Mouse (Mus musculus): ENCODE measurements around the gene Gcn1l1. TPM values are rescaled to one million over a fixed set of nuclear protein-coding genes. Genes with fewer than 3 reads are reported as not detected.

The Gcn1l1 gene
- polyA plus RNA-seq (2014; fragmentation: Illumina TruSeq; extraction: RNeasy Lipid Tissue Mini Kit (QIAGEN cat#74804)) = 2.7 TPM

GRCm38 (mm10) chr5:115564737-115565393 lies at the start of gene Gcn1l1:
Gene Gcn1l1 (plus strand): TSS chr5:115565254.

GRCm38 (mm10) chr5:115559237-115560101 lies 5.6 kb upstream of the Gcn1l1 start, which contains the start of gene Rplp0:
Gene Rplp0 (plus strand): TSS chr5:115559467.

GRCm38 (mm10) chr5:115631505-115632357 lies 66.7 kb downstream of the Gcn1l1 start, which contains the start of gene Rab35:
Gene Rab35 (plus strand): TSS chr5:115631908.

Other genes with a start within 250 kb of the Gcn1l1 start
- 85.1 TPM for gene Srsf9, start 238.1 kb upstream of the Gcn1l1 start, polyA plus RNA-seq (2014; fragmentation: Illumina TruSeq; extraction: RNeasy Lipid Tissue Mini Kit (QIAGEN cat#74804))
- 64.2 TPM for gene Gatc, start 224.1 kb upstream of the Gcn1l1 start, polyA plus RNA-seq (2014; fragmentation: Illumina TruSeq; extraction: RNeasy Lipid Tissue Mini Kit (QIAGEN cat#74804))
- gene Triap1, start 224.0 kb upstream of the Gcn1l1 start, polyA plus RNA-seq (2014; fragmentation: Illumina TruSeq; extraction: RNeasy Lipid Tissue Mini Kit (QIAGEN cat#74804)) = 8.3 TPM
- 38.6 TPM for gene Cox6a1, start 216.3 kb upstream of the Gcn1l1 start, polyA plus RNA-seq (2014; fragmentation: Illumina TruSeq; extraction: RNeasy Lipid Tissue Mini Kit (QIAGEN cat#74804))
- 5.6 TPM for gene Msi1, start 135.7 kb upstream of the Gcn1l1 start, polyA plus RNA-seq (2014; fragmentation: Illumina TruSeq; extraction: RNeasy Lipid Tissue Mini Kit (QIAGEN cat#74804))
- not detected for gene Pla2g1b, start 99.0 kb upstream of the Gcn1l1 start, polyA plus RNA-seq (2014; fragmentation: Illumina TruSeq; extraction: RNeasy Lipid Tissue Mini Kit (QIAGEN cat#74804))
- gene Sirt4, start 80.5 kb upstream of the Gcn1l1 start, polyA plus RNA-seq (2014; fragmentation: Illumina TruSeq; extraction: RNeasy Lipid Tissue Mini Kit (QIAGEN cat#74804)) = 8.2 TPM
- 3.5 TPM for gene Pxn, start 58.6 kb upstream of the Gcn1l1 start, polyA plus RNA-seq (2014; fragmentation: Illumina TruSeq; extraction: RNeasy Lipid Tissue Mini Kit (QIAGEN cat#74804))
- gene Rplp0, start 5.8 kb upstream of the Gcn1l1 start, polyA plus RNA-seq (2014; fragmentation: Illumina TruSeq; extraction: RNeasy Lipid Tissue Mini Kit (QIAGEN cat#74804)) = 52.5 TPM
- 17.9 TPM for gene Rab35, start 66.7 kb downstream of the Gcn1l1 start, polyA plus RNA-seq (2014; fragmentation: Illumina TruSeq; extraction: RNeasy Lipid Tissue Mini Kit (QIAGEN cat#74804))
- 1.5 TPM for gene Bicdl1, start 166.4 kb downstream of the Gcn1l1 start, polyA plus RNA-seq (2014; fragmentation: Illumina TruSeq; extraction: RNeasy Lipid Tissue Mini Kit (QIAGEN cat#74804))